Mouse (Mus musculus): ENCODE measurements around the gene Smim10l2a. TPM values are rescaled to one million over a fixed set of nuclear protein-coding genes. Genes with fewer than 3 reads are reported as not detected.
"Not testable (repeated sequence)": the region's sequence is repeated elsewhere in the genome, so short reads cannot be mapped to it uniquely, and the experiment has no call there.

Gene Smim10l2a
- not detected in 2 replicates for total RNA-seq (2014; fragmentation: Nextera tagmentation)
- total RNA-seq (2017), result 0.11 TPM in 1 of 2 replicates, not detected in the other
- not detected in 2 replicates for polyA plus RNA-seq (2012)

- not testable (repeated sequence) for H3K36me3 ChIP-seq (replicated peaks); ATAC-seq (ENCODE audit: extremely low read depth, insufficient number of reproducible peaks, low FRiP score, poor library complexity, severe bottlenecking); DNase-seq (ENCODE audit: low spot score); H3K4me3 ChIP-seq (ENCODE audit: low read depth, low read length); H3K9me3 ChIP-seq (replicated peaks); H3K27me3 ChIP-seq (ENCODE audit: insufficient read depth, low read length); H3K4me1 ChIP-seq (ENCODE audit: insufficient read depth, low read depth, low read length)
These were observed at the start of gene Smim10l2a for GRCm38 (mm10) chrX:56374431-56375128. Smim10l2a (plus strand) TSS chrX:56374586.

DNA sequence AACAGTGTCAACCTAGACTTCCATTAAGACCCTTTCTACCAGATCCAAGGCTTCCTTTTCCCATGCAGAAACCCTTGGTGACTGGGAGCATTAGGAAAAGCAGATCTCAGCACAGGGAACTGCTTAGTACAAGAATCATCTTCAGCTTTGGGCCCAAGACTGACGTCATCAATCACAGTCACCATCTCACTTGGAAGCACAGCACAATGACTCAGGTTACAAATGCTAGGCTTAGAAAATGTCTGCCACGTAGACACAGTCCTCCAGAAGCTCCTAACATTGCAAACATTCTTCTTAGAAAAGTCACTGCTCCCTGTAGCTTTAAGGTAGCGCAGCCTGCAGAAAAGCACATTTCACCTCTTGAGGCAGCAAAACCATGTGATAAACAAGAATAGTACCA is 42.3 kb upstream of the Smim10l2a start:
- ATAC-seq (ENCODE audit: extremely low read depth, insufficient number of reproducible peaks, low FRiP score, poor library complexity, severe bottlenecking) (no peak), DNase-seq (ENCODE audit: low spot score) (no peak)
- Histone ChIP-seq H3K9me3 (replicated peaks) (no peaks in the 10 kb centered on the region), H3K4me3 (ENCODE audit: low read depth, low read length) (no peak overlapping the region), H3K36me3 (replicated peaks) (no peaks in the 10 kb centered on the region), H3K27me3 (ENCODE audit: insufficient read depth, low read length) (no peaks in the 10 kb centered on the region), H3K4me1 (ENCODE audit: insufficient read depth, low read depth, low read length) (no peaks in the 10 kb centered on the region)
- TF ChIP-seq TAL1 (conservative IDR thresholded peaks at IDR 0.05; ENCODE audit: low read depth, low read length), result no peak
- no peak for TF ChIP-seq POLR2AphosphoS5 (IDR thresholded peaks at IDR 0.05; ENCODE audit: insufficient replicate concordance, low read depth, low read length)
- TF ChIP-seq GATA2 (IDR thresholded peaks at IDR 0.05; ENCODE audit: borderline replicate concordance, low read depth, low read length), result no peak
- no peak for TF ChIP-seq GATA1 (IDR thresholded peaks at IDR 0.05; ENCODE audit: borderline replicate concordance, low read length)
- TF ChIP-seq CTCF (IDR thresholded peaks at IDR 0.05; ENCODE audit: low read depth, low read length), result no peak

DNA sequence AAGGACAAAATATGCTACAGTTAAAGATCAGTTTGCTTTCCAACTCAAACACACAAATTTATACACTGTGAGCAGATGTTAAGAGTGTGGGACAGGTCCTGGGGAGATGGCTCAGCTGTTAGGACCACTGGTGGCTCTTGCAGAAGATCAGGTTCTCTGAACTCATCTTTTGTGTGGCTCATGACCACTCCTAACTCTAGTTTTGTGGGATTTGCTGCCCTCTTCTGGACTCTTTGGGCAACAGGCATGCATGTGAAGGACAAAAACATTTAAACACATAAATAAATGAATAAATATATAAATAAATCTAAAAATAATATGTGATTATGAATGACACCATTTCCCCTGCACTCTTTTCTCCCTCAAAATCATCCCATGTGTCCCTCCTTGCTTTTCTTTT is 34.1 kb upstream of the Smim10l2a start:
- Histone ChIP-seq H3K4me1 (ENCODE audit: insufficient read depth, low read depth, low read length) (no peaks in the 10 kb centered on the region), H3K4me3 (ENCODE audit: low read depth, low read length) (no peak overlapping the region), H3K36me3 (replicated peaks) (no peaks in the 10 kb centered on the region), H3K9me3 (replicated peaks) (no peaks in the 10 kb centered on the region), H3K27me3 (ENCODE audit: insufficient read depth, low read length) (no peaks in the 10 kb centered on the region)
- ATAC-seq (ENCODE audit: extremely low read depth, insufficient number of reproducible peaks, low FRiP score, poor library complexity, severe bottlenecking) (no peak), DNase-seq (ENCODE audit: low spot score) (no peak)
- TF ChIP-seq TAL1 (conservative IDR thresholded peaks at IDR 0.05; ENCODE audit: low read depth, low read length), result no peak
- no peak for TF ChIP-seq POLR2AphosphoS5 (IDR thresholded peaks at IDR 0.05; ENCODE audit: insufficient replicate concordance, low read depth, low read length)
- no peak for TF ChIP-seq GATA1 (IDR thresholded peaks at IDR 0.05; ENCODE audit: borderline replicate concordance, low read length)
- TF ChIP-seq CTCF (IDR thresholded peaks at IDR 0.05; ENCODE audit: low read depth, low read length), result no peak
- no peak for TF ChIP-seq GATA2 (IDR thresholded peaks at IDR 0.05; ENCODE audit: borderline replicate concordance, low read depth, low read length)

- H3K4me3 ChIP-seq (ENCODE audit: low read depth, low read length), result no peak overlapping the region
- DNase-seq (ENCODE audit: low spot score) (no peak), ATAC-seq (ENCODE audit: extremely low read depth, insufficient number of reproducible peaks, low FRiP score, poor library complexity, severe bottlenecking) (no peak)
- no peaks in the 10 kb centered on the region for H3K27me3 ChIP-seq (ENCODE audit: insufficient read depth, low read length)
- TF ChIP-seq GATA1 (IDR thresholded peaks at IDR 0.05; ENCODE audit: borderline replicate concordance, low read length) (no peak), CTCF (IDR thresholded peaks at IDR 0.05; ENCODE audit: low read depth, low read length) (no peak), POLR2AphosphoS5 (IDR thresholded peaks at IDR 0.05; ENCODE audit: insufficient replicate concordance, low read depth, low read length) (no peak), TAL1 (conservative IDR thresholded peaks at IDR 0.05; ENCODE audit: low read depth, low read length) (no peak), GATA2 (IDR thresholded peaks at IDR 0.05; ENCODE audit: borderline replicate concordance, low read depth, low read length) (no peak)
- H3K36me3 ChIP-seq (replicated peaks), result no peaks in the 10 kb centered on the region
- H3K4me1 ChIP-seq (ENCODE audit: insufficient read depth, low read depth, low read length), result no peaks in the 10 kb centered on the region
- no peaks in the 10 kb centered on the region for H3K9me3 ChIP-seq (replicated peaks)
These were observed 31.5 kb upstream of the Smim10l2a start for GRCm38 (mm10) chrX:56342921-56343320.

GRCm38 (mm10) chrX:56346176-56346931 is 28.0 kb upstream of the Smim10l2a start, which contains the start of gene Zfp449:
Zfp449 (plus strand) TSS chrX:56346400.
- H3K27me3 ChIP-seq (ENCODE audit: insufficient read depth, low read length), result no peaks in the 10 kb centered on the region
- H3K36me3 ChIP-seq (replicated peaks), result no peaks in the 10 kb centered on the region
- no peak for TF ChIP-seq CTCF (IDR thresholded peaks at IDR 0.05; ENCODE audit: low read depth, low read length)
- TF ChIP-seq POLR2AphosphoS5 (IDR thresholded peaks at IDR 0.05; ENCODE audit: insufficient replicate concordance, low read depth, low read length), result no peak
- TF ChIP-seq TAL1 (conservative IDR thresholded peaks at IDR 0.05; ENCODE audit: low read depth, low read length), result no peak
- TF ChIP-seq GATA2 (IDR thresholded peaks at IDR 0.05; ENCODE audit: borderline replicate concordance, low read depth, low read length), result no peak
- TF ChIP-seq GATA1 (IDR thresholded peaks at IDR 0.05; ENCODE audit: borderline replicate concordance, low read length), result no peak
- peak within 1 kb of the TSS; percentile 71 for H3K4me3 ChIP-seq (ENCODE audit: low read depth, low read length)
- DNase-seq (ENCODE audit: low spot score) (peak; percentile 48), ATAC-seq (ENCODE audit: extremely low read depth, insufficient number of reproducible peaks, low FRiP score, poor library complexity, severe bottlenecking) (peak; percentile 34; the same call in 1 of the 2 replicates)
- no peaks in the 10 kb centered on the region for H3K4me1 ChIP-seq (ENCODE audit: insufficient read depth, low read depth, low read length)
- H3K9me3 ChIP-seq (replicated peaks), result no peaks in the 10 kb centered on the region

DNA sequence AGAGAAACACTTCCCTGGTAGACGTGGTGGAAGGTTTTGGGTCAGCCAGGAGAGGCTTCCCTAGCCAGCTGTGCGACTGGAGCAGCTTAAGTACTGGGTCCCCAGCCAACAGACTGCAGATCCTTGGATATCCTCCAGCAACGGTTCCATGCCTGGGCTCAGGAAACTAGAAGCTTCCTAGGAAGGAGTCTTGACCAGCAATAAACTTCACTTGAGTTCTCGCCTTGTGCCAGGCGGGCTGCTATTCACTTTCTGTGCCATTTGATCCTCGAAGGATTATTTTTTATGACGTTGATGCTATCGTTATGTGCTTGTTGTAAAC is 27.5 kb upstream of the Smim10l2a start:
- no peaks in the 10 kb centered on the region for H3K36me3 ChIP-seq (replicated peaks)
- no peaks in the 10 kb centered on the region for H3K9me3 ChIP-seq (replicated peaks)
- no peak for ATAC-seq (ENCODE audit: extremely low read depth, insufficient number of reproducible peaks, low FRiP score, poor library complexity, severe bottlenecking)
- H3K4me3 ChIP-seq (ENCODE audit: low read depth, low read length), result peak overlapping the region; percentile 38; the same call in 1 of the 2 replicates
- no peaks in the 10 kb centered on the region for H3K27me3 ChIP-seq (ENCODE audit: insufficient read depth, low read length)
- H3K4me1 ChIP-seq (ENCODE audit: insufficient read depth, low read depth, low read length), result no peaks in the 10 kb centered on the region
- DNase-seq (ENCODE audit: low spot score), result no peak
- TF ChIP-seq GATA1 (IDR thresholded peaks at IDR 0.05; ENCODE audit: borderline replicate concordance, low read length) (no peak), CTCF (IDR thresholded peaks at IDR 0.05; ENCODE audit: low read depth, low read length) (no peak), GATA2 (IDR thresholded peaks at IDR 0.05; ENCODE audit: borderline replicate concordance, low read depth, low read length) (no peak), TAL1 (conservative IDR thresholded peaks at IDR 0.05; ENCODE audit: low read depth, low read length) (no peak), POLR2AphosphoS5 (IDR thresholded peaks at IDR 0.05; ENCODE audit: insufficient replicate concordance, low read depth, low read length) (no peak)
